Mouse (Mus musculus) CD4-positive, CD25-positive, alpha-beta regulatory T cell, adult 4 months (primary cell): ENCODE results near the gene Dlg2. TPM values are rescaled to one million over a fixed set of nuclear protein-coding genes. Genes with fewer than 3 reads are reported as not detected.

ENCODE experiments used
- ATAC-seq: one replicate; pipeline ENCODE4 v1.8.0; 2017
- polyA plus RNA-seq, 2 experiments: library from polyadenylated mRNA; unstranded; fragments of 100-300 nt; shearing (Covaris generic); gene quantifications; one replicate each; pipeline ENCODE4 v1.2.1; 2017

The Dlg2 gene
- polyA plus RNA-seq, 2 experiments from 2014 or later, result 0.50 to 0.86 TPM

DNA sequence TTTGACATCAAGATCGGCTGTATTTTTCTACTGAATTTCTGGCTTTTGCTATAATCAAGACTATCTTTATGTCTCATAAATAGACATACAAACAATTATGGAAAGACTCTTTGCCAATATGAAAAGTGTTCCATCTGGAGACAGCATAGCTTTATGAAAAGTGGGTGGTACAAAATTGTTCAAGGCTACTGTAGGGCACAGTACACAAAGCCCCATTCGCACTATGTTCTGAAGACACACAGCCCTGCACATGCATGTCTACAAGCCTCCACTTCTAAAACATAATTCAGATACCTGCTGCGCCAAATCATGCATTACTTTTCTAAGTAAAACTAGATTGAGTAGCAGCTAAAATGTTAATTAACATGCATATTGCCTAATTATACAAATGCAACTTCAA is 1946.5 kb downstream of the Dlg2 start:
- ATAC-seq, result no peak

DNA sequence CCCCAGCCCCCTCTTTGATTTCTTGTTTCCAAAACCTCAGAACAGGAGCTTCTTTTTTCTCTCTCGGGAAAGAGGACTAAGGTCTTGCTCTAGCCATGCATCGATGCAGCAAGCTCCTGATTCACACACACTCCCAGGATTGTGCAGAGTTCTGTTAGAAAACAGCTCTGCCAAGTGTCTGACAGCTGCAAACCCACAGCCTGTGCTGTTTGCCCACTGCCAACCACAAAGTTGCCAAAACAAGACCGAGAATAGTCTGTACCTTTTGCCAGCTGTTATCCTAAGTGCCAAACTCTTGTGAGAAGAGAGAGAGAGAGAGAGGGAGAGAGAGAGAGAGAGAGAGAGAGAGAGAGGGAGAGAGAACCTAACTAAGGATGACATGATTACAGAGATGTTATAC is 1948.2 kb downstream of the Dlg2 start:
- ATAC-seq, result no peak

DNA sequence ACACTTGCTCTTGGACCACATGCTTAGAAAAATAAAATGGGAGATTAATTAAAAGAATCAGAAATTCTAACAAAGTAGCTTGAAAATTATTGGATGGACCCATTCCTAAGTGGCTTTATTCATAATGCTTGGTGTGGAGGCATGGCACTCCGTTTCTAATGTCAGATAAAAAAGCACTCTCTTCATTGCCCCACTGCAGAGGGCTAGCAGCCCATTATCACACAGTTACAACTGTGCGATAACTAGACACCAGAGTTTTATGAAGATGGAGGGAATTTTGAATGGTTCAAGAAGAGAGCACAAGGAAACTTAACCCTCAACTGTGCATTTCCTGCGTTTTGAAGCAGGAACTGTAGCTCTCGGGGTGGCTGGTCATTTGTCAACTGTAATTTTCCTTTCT is 1950.8 kb downstream of the Dlg2 start:
- ATAC-seq, result no peak

DNA sequence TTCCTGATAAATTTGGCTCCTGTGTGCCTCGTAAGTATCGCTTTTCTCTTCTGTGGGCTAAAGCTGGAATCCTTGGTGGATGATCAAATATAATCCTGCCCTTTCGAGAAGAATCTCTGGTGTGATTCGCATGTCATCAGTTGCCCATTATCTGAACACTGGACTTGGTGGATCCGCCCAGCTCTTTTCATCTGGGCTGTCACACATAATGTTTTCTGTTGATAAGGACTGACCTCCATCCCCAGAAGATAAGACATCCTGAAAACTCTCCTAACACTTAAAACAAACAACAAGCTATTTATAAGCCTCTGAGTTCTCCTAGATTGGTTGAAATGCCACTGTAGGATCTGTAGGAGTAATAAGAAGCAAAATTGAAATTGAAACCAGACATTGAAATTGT is 1952.2 kb downstream of the Dlg2 start:
- no peak for ATAC-seq

DNA sequence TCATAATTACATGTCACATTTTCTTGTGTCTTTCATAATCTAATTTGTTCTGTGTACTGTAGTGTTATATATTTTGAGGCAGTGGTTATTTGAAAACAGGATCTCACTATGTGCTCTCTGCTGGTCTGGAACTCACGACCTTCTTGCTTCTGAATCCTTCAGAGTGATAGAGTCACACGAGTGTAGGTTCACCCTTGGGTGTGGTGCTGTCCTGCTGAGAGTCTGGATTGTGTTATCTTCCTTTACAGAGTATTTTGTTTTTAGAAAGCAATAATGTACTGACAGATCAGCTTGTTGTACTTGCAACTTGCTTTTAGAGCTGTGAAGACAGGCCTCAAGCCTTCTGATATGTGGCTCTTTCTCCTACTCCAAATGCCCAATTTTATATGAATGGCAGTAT is 1953.8 kb downstream of the Dlg2 start:
- no peak for ATAC-seq

DNA sequence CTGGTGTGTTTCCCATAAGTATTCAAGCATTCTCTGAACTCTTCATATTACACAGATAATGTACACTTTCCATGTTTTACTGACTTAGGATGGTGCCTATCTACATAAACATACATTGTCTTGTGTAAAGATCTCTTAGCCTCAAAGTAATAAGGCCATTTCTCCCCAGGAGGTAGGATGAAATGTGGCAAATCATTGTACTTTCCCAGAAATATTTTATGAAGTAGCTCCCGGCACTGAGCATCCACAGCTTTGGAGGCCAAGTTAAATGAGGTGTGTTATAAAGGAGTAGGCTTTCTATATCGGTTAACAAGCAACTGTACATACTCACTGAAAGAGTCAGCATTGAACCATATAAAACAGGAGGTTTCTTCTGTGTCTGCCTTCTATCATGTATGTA is 1960.7 kb downstream of the Dlg2 start:
- ATAC-seq, result no peak

DNA sequence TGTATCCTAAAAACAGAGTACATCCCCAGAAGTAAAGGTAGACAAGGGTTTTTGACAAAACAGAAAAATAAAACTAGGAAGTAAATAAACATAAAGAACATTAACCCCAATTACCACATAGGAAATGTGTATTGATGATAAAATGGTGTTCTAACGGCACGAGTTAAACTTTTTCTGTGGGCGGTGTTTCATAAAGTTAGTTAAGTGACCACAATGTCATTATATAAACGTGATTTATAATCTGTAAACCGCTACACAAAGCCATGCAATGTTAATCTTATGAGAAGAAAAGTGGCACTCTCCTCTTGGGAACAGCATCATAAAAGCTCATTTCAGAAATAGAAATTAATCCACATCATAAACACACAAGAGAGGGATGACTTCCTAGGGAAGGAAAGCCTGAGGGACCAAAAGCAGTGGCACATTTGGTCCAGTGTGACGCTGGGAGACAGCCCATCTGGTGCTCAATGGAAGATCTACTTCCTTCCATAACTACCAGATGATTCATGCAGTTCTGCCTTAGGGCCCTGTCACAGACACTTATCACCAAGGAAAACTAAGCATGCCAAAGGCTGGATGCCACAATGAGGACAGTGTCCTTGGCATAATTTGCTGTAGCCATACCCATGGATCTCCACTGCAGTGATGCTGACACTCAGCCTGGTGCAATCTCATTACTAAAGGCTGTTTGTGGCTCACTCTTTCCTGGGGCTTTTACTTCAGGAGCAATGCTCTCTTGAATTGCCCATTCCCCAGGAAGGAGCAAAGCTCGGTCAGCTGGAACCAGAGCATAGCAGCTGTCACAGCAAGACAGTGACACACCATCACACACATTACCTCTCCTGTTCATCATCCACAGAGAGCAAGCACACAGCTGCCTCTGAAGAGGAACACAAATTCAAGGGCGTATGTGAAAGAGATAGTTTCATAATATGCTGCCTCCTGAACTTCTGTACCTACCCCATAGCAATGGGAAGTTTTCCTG is 1963.3 kb downstream of the Dlg2 start:
- no peak for ATAC-seq

DNA sequence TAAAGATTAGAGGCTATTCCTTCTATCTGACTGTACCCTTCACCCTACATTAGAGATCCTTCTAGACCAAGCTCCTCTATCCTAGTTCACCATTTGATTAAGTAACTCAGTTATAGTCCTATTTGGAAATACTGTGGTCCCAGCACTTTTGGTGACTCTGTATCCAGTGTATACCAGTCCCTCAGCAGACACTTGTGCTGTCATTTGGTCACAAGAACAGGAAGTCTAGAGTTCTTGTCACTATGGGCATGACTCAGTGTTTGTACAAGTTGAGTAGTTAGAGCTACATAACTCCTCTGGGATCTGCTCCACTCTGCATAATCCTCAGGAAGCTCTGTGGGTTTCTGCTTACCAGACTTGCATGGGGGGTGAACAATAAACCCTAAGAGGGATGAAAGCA is 1965.1 kb downstream of the Dlg2 start:
- no peak for ATAC-seq

DNA sequence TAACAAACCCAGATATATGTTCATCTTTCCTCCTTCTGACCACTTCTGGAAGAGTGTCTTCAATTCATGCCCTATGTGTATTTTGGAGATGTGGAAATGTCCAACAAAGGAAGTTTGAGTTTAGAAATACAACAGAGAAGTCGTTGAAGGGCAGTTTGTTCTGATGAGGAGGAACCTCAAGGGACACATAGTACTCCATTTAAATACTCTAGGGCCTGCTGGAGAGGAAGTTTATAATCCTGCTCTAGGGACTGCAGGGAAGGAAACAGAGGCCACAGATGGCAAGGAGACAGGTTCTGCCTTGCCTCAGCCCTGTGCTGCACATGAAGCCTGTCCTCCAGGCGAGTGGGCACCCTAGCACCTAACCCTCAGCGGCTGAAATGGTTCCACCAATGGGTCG is 1965.6 kb downstream of the Dlg2 start:
- ATAC-seq, result no peak

DNA sequence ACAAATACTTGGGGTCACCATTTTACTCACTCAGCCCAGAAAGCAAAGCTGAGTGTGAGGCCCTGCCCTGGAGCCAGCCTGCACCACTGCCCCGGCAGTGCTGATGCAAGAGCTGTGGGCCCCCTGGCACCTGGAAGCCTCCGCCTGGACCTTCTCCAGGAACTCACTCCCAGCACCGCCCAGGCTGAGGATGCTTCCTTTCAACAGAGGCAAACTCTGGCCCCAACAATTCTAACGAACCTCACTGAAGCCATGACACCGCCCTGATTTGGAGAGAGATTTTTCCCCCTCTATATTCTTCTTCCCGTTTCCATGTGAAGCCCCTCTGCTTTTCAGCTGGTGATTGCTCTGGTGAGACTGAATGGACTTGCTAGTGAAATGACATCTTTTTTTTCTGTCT is 1971.5 kb downstream of the Dlg2 start:
- ATAC-seq, result no peak

DNA sequence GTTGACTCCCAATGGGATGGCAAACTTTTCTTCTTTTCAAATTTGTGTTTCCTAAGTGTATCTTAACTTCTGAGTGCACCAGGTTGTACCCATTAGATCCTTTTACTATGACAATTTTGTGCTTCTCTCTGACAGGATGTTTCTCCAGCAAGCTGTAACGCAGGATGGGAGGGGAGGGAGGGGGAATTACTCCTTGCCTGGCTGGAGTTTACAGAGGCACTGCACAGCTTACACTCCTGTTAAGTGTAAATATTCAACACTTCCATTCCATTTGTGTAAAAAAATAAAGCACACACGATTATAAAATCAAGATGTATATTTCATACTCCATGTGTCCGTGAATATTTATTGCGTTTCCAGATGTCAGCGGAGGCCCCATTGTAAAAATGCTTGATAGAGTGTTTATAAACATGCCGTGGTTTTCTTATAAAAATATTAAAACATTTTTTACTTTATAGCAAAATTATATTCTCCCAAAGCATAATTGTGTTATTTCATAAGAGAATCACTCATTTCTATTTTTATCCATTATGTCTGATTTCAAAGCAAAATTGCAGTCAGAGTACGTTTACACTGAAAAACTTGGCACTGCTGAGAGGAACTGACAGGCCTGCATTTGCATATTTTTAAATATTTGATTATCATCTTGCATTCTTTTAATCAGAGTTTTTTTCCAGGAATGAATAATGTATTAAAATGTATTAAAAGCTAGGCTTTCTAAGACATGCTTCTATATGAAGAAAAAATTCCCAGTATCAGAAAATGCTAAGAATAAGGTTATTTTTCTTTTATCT is 1972.5 kb downstream of the Dlg2 start:
- ATAC-seq, result no peak

DNA sequence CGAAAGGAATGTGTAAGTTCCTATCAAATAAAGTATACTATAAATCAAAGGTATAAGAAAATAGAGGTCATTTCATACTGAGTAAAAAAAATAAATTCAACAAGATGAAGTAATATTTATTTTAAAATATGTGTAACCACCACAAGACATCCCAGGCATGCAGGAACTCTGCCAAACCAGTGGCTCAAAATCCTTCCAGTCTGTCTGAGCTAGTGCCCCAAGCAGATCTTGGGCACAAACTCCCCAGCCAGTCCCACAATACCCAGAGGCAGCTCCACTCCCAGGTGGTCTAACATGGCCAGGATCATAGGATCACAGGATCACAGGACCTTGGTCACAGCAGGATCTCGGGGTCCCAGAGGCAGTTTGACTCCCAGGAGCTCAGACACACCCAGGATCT is 1977.7 kb downstream of the Dlg2 start:
- ATAC-seq, result no peak

DNA sequence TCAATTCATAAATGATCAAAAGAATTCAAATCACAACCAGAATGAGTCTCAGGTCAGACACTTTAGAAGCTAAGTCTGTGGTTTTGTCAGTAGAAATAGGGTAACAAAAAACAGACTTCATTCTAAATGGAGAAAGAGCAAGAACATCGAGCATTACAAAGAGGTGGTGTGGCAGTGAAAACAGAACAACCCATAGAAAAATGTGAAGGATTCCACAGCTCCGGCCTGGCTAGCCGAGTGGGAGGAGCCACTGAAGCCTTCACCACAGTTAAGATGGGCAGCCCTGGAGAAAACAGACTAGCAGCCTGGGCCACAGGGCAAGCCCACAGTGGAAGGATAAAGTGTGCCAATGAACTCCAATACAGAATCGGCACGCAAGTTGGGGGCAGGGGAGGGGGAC is 1979.5 kb downstream of the Dlg2 start:
- ATAC-seq, result no peak

DNA sequence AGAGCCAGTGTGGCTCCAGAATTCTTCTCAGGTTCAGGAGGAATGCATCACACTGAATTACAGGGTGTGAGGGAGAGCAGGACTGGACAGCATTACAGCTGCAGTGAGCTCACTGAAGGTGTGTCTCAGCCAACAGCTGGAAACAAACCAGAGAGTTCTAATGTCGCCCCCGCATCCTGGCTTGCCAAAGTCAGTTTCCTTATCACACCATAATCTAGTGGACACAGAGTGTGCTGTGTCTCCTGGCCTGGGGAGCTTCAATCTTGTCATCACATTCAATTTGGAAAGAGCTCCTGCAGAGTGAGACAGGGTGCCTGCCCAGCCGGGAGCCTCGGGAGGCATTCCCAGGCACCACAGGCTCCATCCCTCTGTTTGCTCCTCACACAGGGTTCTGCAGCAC is 1981.3 kb downstream of the Dlg2 start:
- ATAC-seq, result no peak

DNA sequence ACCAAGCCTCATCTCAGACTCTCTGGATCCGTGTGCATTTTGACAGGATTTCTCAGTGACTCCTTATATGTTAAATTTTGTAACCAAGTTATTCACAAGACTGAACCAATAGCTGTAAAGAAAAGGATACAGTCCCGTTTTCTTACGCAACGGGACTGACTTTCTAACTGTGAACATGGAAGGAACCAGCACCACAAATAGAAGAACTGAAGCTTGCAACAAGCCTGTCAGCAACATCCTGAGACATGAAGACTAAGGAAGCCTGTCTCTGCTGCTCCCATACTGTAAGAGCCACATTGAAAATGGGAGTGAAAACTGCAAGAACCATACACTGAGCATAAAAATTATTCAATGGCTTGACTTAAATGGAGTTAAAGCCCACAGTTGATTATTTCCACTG is 1981.8 kb downstream of the Dlg2 start:
- ATAC-seq, result no peak

DNA sequence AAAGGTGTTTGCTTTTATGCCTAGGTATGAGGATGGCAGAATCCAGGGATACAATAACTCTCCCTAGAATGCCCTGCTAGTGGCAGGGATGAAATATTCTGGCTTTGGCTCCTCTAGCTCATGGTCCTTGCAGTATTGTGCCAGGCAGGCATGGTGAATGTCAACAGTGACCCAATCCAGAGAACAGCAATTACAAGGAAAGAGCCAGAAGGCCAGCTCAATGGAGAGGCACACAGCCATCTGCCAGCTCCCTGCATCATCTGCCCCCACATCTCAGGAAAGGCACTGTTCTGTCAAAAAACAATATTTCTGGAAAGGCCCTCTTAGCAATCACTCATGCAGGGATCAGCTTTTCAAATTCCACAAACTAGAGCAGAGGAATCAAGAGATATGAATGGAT is 1984.1 kb downstream of the Dlg2 start:
- ATAC-seq, result no peak

DNA sequence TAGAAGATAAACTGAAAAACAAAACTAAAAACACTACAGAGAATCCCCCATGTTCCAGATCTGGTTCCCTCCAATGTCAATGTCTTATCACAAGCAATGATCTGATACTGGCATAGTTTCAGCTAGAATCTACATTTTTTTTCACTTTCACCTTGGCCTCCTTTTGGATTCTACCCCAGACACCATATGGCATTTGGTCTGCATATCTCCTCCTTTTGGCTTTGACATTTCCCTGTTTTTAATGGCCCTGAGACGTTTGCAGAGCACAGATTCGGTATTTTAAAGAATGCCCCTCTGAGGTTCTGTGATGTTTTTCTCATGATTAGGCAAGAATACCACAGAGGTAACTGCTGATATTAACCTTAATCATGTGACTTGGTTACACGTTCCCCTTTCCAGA is 1984.8 kb downstream of the Dlg2 start:
- ATAC-seq, result no peak

DNA sequence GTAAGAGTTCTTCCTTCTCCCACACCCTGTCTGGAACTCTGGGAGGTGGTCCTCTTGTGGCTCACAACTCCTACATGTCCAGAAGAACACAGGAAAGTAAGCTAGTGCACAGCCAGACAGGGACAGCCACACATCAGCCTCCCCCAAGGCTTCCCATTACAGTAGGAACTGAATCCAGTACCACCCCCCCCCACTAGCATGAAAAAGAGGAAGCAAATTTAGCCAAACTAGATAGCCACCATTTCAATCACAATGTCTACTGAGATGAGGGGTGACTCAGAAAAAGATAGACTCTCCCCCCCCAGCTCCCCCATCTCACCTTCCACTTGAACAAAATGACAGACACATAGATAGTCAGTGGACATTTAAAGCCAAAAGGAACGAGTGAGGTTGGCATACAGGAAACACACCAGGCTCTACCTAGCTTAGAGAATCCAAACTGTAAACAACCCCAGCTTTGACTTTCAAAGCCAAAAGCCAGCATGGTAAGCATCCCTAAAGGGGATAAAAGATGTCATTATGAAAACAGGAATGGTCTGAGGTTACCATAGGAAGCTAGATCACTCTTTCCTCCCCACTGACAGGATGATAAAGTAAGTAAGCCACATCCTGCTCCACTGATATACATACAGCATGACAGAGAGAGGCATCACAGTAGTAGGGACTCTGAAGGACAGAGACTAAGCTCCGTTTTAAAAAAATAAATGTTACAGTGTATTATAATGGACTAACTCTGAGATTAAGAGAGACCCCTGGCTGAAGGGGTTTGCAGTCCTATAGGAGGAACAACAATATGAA is 1986.8 kb downstream of the Dlg2 start:
- ATAC-seq, result no peak

DNA sequence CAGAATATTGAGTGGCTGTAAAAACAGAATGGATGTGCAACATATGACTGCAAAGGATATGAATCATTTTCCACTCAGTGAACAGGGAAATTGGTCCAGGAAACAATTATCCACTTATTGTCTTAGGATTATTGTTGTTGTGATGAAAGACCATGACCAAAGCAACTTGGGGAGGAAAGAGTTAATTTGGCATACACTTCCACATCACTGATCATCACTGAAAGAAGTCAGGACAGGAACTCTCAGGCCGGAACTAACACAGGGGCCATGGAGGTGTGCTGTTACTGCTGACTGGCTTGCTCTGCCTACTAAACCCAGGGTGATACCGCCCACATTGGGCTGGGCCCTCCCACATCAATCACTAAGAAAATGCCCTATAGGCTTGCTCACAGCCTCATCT is 1987.8 kb downstream of the Dlg2 start:
- ATAC-seq, result no peak

DNA sequence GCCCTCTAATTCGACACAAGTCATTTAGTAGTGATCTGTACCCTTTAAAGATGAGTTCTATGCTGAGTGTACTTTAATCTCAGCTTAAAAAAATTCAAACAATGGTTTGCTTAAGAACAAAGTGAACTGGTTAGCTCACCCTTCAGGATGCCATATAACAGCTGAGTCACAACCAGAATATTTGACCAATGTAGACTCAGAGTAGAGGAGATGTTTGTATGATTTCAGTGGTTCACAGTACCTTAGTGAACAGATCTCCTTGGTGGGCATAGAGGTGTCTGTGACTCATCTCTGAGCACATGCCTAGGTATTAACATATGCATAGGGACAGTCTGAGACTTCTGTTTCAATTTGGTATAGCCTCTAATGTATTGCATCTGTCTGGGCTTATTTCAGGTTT is 2002.7 kb downstream of the Dlg2 start:
- no peak for ATAC-seq

DNA sequence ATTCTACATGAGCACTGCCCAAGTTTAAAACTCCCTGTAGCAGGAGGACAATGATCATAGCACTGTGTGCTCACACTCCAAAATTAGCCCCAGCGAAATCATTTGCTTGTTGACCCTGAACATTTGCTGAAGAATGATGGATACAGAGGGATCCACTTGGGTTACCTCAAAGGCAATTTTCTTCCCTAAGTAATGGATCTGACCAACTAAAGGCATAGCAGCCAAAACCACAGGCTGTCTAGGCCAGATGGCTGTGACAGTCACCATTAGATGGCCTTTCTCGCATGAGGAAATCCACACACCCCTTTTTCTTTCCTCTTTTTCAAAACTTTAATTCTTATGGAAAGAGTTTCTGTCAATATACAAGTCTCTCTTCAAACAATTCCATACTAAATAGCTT is 2003.3 kb downstream of the Dlg2 start:
- ATAC-seq, result no peak

DNA sequence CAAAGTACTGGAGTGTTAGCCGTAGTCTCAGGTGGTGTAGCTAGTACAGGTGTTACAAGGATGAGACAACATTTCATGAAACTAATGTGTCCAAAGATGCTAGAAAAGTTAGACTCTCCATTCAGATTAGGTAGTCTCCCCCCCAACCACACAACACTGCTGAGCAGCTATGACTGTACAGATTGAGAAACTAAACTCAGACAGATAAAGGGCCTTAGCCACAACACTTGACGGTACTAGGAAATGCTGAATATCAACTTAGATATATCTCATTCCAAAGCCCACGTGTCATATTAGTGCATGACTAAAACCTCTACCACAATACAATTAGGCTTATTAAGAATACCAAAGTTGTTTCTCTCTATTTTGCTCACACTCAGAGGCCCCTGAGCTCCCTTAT is 2006.9 kb downstream of the Dlg2 start:
- ATAC-seq, result no peak
